Mouse (Mus musculus): Measurements from ENCODE around the gene Olfr313. TPM values are rescaled to one million over a fixed set of nuclear protein-coding genes. Genes with fewer than 3 reads are reported as not detected.

Gene Olfr313
- total RNA-seq, 2 experiments from 2014 or later = not detected

DNA sequence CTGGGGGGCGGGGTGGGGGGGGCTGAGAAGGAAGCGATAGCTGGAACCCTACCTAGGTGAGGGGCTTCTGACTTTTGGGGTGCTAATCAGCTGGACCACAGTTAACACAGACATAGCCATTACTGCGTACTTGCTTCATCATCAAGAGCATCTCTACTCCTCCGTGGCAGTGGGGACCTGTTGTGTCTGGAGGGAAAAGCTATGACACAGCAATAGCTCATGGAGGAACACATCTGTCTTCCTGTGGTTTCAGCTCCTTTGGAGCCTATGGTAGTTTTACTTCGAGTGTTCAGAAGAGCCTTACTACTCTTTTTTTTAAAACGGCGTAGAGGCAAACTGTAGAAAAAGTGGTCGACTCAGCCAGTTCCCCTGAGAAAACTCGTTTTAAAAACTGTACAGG lies 32.8 kb downstream of the Olfr313 start:
- no peak for DNase-seq (ENCODE audit: low spot score in 2 of 2)

DNA sequence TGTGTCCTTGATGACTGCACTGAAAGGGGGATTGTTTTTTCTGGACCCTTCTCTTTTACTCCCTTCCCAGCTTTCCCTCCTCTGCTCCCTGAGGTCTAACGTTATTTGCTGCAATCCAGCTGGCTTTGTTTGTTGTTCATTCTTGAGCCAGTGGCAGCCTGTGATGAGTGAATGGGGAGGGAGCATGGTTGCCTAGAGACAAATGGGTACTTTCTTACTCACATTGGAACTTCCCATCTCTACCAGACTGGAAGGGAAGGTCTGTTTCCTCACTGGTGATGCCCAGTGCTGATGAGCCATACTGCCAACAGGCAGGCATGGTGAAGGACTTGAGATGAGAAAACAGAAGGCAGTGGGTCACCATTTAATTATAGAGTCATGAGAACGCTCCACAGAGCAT lies 34.9 kb downstream of the Olfr313 start:
- no peak for DNase-seq (ENCODE audit: low spot score in 2 of 2)

DNA sequence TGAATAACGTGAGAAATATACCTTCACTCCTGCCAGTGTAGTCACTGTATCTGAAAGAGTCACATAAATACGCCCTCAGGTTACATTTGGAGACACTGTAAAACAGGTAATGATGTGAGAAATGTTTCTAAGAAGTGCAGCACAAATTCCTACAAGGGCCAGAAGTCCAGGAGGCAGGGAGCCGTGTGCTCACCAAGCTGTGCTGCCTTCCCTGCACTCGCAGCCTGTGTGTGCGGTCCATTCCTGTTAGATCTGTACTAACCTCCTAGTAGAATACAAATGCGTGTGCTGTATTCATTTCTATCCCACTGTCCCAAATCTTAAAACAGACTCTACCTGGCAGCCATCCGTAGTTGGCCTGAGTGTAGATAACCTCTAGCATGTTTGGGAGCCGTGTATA lies 45.9 kb downstream of the Olfr313 start:
- no peak for DNase-seq (ENCODE audit: low spot score in 2 of 2)

DNA sequence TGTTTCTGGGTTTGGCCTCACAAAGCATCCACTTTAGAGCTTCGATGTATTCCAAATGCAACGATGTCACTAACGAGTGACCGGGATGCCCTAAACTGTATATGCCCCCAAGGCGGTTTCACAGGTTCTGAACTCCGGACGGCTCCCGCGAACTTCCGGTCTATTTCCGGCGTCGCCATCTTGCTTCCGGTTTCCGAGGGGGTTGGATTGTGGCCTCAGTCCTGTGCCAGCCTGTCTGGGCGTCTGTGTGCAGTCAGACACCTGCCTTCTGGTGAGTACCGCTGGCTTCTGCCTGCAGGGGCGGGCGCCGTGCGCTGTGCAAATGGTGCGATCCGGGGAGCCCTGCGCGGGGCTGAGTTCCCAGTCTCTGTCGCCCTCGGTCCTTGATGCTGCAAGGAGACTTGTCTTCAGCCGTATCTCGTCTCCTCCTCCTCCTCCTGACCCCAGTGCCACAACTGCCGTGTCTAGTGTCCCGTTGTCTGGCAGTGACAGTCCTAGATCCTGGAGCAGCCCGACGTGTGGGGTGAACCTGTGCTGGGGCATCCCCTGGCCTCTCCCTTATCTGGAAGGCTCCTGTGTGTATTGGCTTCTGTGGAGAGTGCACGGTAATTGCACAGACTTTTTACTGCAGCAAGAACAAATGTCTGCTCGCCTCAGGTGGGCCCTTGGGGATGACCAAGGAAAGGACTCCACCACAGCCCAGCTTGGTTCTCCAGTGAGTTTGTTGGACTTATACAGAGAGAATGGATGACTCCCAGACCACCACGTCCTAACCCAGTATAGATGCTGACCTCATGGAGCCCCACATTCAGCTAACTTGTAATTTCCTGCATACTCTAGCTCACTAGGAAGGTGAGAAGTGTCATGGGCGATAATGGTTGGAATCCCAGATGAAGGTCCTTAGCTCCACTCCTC lies 52.5 kb downstream of the Olfr313 start, which contains the start of gene 2810021J22Rik:
Gene 2810021J22Rik (plus strand): TSS at position 178 of the 915 bp plus-strand sequence.
- peak; percentile 56 to 63 for DNase-seq (ENCODE audit: low spot score in 2 of 2)

DNA sequence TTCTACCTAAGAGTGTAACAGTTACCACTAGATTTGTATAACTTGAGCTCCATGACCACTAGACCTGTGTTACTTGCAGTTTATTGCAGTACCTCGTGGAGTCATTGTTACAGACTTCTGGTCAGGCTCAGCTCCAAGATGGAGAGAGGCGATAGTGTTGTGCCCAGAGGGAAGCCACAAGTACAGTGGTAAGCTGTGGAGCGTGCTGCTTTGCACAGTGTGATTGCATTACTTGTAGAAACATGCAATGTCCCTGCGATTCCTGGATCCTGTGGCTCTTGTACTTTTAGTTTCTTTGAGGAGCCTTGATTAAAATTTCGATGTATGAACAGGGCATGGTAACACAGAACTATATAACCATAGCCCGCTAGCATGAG lies 53.1 kb downstream of the Olfr313 start:
- DNase-seq (ENCODE audit: low spot score in 2 of 2) = no peak

Other genes starting within 250 kb of the Olfr313 start
- not detected for gene Olfr224, start 244.4 kb upstream of the Olfr313 start, total RNA-seq (2021)
- gene Olfr325, start 237.3 kb upstream of the Olfr313 start, total RNA-seq (2021) = not detected
- gene Olfr324, start 219.9 kb upstream of the Olfr313 start, total RNA-seq (2021) = not detected
- not detected for gene 2210407C18Rik, start 198.9 kb upstream of the Olfr313 start, total RNA-seq (2021)
- not detected for gene Olfr323, start 184.5 kb upstream of the Olfr313 start, total RNA-seq (2021)
- gene Trim58, start 174.5 kb upstream of the Olfr313 start, total RNA-seq (2021) = 1 to 10 TPM in 1 of 2 experiments, under 1 TPM in 1; 0.90 to 1.8 TPM
- gene Olfr322, start 156.2 kb upstream of the Olfr313 start, total RNA-seq (2021) = not detected
- not detected for gene Olfr320, start 133.9 kb upstream of the Olfr313 start, total RNA-seq (2021)
- not detected for gene Olfr319, start 115.8 kb upstream of the Olfr313 start, total RNA-seq (2021)
- not detected for gene Olfr318, start 91.0 kb upstream of the Olfr313 start, total RNA-seq (2021)
- gene Olfr317, start 75.8 kb upstream of the Olfr313 start, total RNA-seq (2021) = not detected
- gene Olfr316, start 62.3 kb upstream of the Olfr313 start, total RNA-seq (2021) = not detected
- gene Olfr315, start 41.8 kb upstream of the Olfr313 start, total RNA-seq (2021) = not detected
- not detected for gene Olfr314, start 32.0 kb upstream of the Olfr313 start, total RNA-seq (2021)
- 1 to 10 TPM; 4.8 to 6.0 TPM for gene Fam183b, start 13.0 kb upstream of the Olfr313 start, total RNA-seq (2021)
- not detected for gene Olfr312, start 14.2 kb downstream of the Olfr313 start, total RNA-seq (2021)
- not detected for gene Olfr311, start 24.3 kb downstream of the Olfr313 start, total RNA-seq (2021)
- gene Gm12258, start 32.2 kb downstream of the Olfr313 start, total RNA-seq (2021) = 10 to 100 TPM; 12.7 to 13.3 TPM
- gene 2810021J22Rik, start 52.2 kb downstream of the Olfr313 start, total RNA-seq (2021) = 10 to 100 TPM; 10.8 to 12.0 TPM
- 1 to 10 TPM; 7.3 to 8.9 TPM for gene Zfp39, start 89.2 kb downstream of the Olfr313 start, total RNA-seq (2021)
- gene Btnl10, start 102.9 kb downstream of the Olfr313 start, total RNA-seq (2021) = 1 to 10 TPM; 2.7 to 4.9 TPM
- 100 to 1,000 TPM; 171 to 181 TPM for gene Rnf187, start 123.9 kb downstream of the Olfr313 start, total RNA-seq (2021)
- 10 to 100 TPM; 58.4 to 77.5 TPM for gene Hist3h2ba, start 133.9 kb downstream of the Olfr313 start, total RNA-seq (2021)
- gene Hist3h2a, start 139.7 kb downstream of the Olfr313 start, total RNA-seq (2021) = 10 to 100 TPM; 47.6 to 64.4 TPM
- gene Trim17, start 139.7 kb downstream of the Olfr313 start, total RNA-seq (2021) = under 1 TPM; 0.08 to 0.36 TPM
- 10 to 100 TPM; 34.1 to 34.8 TPM for gene Trim11, start 163.1 kb downstream of the Olfr313 start, total RNA-seq (2021)